Mouse (Mus musculus): ENCODE data around the gene Fbrs.
A peak's percentile ranks its signal among the peaks of the same experiment; 100 is the strongest.
"Not testable (repeated sequence)": the region's sequence is repeated elsewhere in the genome, so short reads cannot be mapped to it uniquely, and the experiment has no call there.

Gene Fbrs

DNA sequence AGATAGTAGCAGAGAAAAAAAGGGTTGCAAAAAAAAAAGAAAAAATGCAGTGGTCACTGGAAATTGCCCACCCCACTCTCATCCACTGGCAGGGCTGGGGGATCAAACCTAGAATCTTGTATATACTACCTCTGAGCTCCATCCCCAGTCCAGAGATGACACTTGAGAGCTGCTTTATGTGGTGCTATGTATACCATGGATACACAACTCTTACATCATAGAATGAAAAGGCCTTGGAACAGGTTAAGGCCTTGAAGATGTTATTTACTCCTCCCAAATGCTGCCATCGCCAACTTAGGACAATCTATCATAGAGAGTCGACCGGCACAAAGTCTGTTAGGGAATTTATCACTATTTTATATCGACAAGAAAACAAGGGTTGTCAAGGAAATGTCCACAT is 2.1 kb upstream of the Fbrs start:
- DNase-seq: no peak

DNA sequence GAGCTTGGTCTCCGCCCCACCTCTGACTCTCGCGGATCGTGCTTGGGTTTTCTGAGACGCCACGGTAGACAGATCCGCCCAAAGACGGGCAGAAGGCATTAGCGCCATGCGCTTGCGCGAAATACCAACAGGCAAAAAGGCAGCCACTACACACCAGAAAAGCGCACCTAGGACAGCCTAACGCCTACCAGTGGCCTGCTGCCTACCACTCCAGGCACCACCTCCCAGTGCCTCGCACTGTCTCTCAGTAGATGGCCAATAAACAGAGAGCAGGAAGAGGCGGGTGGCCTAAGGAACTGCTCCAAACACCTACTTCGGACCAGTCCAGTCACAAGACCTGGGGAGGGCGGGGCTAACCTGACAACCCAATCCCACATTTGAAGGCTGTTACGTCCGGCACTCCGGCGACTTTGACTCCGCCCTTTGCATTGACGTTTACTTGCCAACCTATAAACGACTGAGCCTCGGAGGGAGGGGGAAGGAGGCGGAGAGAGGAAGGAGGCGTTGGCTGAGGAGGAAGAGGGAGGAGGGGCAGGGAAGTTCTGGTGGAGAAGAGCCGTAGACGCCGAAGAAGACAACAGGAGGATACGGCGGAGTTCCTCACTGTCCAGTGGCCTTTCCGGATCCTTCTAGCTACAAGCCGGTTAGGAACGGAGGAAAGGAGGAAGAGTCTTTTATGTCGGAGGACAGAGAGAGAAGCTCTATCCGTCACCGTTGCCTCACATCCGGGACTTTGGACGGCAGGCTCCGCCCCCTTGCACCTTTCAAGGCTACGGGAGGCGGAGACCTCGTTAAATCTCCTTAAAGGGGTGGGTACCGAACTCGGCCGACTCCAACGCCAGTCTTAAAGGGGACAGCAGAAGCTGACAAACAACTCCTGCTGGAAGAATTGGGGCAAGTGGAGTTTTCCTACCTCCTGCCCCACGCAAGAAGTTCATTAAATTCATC is 1.0 kb upstream of the Fbrs start:
- peak; percentile 99 to 100 for DNase-seq

DNA sequence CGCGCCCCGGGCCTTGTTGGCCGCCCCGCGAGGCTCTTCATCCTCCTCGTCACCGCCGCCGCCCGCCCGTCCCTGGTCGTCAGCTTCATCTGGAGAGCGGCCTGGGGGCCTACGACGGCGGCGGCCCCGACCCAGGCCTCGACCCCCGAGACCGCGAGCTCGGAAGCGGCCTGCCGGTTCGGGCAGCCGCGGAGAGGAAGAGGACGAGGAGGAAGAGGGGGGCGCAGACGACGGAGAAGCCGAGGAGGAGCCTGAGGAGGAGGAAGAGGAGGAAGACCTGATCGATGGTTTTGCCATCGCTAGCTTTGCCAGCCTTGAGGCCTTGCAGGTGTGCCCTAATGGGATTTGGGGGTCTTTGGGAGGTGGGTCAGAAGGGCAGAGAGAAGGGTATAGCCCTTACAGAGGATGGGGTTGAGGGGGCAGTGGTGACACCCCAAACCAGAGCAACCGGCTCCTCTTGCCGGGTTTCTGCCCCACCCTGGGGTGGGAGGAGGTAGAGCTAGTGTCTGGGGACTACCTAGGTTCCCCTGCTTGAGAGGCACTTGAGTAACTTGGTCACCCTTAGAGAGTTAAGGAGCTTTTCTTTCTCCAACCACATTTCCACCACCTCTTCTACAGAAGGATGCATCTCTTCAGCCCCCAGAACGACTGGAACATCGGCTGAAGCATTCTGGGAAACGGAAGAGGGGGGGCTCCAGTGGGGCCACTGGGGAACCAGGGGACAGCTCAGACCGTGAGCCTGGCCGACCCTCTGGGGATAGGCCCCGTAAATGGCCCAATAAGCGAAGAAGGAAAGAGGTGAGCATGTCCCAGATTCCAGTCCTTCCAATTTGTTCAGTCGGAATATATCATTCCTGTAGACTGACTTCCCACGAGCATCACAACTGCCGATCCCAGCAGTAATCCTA is 573 bp downstream of the Fbrs start:
- DNase-seq: peak; percentile 32 to 48

DNA sequence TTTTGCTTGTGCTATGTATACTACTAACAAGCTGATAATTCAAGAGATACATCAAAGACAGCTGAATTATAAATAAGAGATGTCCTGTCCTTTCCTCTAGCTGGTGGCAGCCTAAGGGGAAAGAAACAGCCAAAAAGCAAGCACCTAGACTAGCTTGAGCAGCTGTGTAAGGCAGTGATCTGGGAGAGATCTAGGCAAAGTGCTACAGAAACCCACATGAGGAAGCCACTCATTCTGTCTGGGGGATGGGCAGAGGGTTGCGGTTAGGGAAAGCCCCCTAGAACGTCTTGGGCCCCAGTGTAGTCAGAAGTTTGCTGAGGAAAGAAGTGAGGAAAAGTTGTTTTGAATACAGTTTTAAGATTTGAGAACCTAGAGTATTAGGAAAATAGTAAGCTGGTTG is 1.3 kb downstream of the Fbrs start:
- no peak for DNase-seq

DNA sequence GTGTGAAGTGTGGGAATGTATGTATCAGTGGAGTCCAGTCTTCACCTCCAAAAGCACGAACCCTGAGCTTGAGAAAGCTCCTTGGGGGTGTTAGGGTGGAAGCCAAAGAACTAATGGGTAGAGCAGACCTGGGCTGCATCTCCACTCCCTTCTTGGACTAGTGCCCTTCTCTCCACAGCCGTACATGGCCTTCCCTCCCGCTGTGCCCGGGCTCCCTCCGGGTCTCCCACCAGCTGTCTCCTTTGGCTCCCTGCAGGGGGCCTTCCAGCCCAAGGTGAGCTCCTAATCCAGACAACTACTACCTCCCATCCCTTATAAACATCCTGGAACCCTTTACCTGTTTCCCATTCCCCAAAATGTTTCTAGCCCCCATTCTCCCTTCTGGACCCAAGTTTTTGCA is 6.4 kb downstream of the Fbrs start:
- DNase-seq: no peak

DNA sequence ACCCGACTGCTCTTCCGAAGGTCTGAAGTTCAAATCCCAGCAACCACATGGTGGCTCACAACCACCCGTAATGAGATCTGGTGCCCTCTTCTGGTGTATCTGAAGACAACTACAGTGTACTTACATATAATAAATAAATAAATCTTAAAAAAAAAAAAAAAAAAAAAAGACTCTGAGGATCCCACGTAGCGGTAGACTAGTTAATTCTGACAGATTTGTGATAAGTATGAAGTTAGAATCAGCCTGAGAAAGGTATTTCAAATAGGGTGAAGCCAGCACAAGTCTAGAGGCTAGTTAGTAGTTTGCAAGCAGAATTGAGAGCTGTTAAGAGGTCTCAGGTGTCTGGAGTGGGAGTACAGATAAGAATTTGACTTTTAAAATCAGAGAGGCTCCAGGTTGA is 9.4 kb downstream of the Fbrs start:
- DNase-seq: not testable (repeated sequence)

DNA sequence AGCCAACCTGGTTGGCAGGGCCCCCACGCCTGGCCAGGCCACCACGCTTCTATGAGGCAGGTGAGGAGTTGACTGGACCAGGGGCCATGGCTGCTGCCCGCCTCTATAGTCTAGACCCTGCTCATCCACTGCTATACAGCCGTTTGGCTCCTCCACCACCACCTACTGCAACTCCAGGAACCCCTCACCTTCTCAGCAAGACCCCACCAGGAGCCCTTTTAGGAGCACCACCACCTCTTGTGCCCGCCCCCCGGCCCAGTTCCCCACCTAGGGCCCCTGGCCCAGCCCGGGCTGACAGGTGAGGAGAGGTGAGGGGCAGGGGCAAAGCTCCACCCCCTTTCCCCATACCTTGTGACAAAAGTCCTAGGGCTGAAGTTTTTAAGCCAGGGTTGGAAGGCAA is 11.0 kb downstream of the Fbrs start:
- no peak for DNase-seq

DNA sequence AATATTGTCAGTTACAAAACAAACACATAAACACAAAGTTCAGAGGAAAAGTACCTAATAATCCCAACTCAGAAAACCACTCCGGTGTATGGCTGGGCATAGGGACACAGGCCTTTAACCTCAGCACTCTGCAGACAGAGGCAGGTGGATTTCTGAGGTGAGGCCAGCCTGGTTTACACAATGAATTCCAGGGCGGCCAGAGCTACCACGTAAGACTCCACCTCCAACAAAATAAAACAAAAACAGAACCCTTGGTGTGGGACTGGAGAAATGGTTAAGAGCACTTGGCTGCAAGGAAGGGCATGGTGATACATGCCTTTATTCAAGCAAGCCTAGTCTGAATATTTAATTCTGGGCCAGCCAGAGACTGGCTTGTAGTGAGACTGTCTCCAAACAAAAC is 12.8 kb downstream of the Fbrs start:
- no peak for DNase-seq

DNA sequence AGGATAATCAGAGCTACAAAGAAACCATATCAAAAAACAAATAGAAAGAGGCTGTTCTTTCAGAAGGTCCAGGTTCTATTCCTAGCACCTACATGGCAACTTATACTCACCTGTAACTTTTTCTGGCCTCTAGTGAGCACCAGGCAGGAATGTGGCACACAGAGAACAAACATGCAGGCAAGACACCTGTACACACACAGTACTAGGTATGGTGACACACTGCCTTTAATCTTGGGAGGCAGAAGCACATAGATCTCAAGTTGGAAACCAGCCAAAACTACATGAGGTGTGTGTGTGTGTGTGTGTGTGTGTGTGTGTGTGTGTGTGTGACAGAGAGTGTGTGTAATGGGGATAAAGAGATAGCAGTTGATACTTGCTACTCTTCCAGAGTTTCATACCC is 15.6 kb downstream of the Fbrs start:
- no peak for DNase-seq

DNA sequence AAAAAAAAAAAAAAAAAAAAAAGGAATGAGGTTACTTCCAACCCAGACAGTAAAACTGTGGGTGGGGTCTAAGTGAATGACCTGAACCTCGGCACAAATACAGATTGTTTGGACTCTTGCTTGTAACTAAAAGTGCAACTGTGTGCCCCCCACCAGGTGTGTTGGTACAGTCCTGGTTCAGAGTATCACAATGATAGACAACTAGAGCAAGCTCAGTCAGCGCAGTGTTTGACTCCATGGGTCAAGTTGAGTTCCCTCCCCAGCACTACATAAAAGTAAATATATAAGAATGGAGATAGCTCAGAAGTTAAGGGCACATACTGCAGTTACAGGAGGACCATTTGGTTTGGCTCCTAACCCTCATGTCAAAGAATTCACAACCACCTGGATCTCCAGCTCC is 18.4 kb downstream of the Fbrs start:
- no peak for DNase-seq

DNA sequence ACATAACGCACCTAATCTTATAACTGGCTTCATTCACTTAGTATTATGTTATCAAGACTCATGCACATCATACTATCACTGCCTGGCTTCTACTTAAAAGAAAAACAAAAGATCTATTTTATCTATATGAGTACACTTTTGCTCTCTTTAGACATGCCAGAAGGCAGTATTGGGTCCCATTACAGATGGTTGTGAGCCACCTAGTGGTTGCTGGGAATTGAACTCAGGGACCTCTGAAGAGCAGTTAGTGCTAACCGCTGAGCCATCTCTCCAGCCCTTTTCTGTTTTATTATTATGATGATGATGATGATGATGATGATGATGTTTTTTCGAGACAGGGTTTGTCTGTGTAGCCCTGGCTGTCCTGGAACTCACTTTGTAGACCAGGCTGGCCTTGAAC is 19.4 kb downstream of the Fbrs start:
- peak; percentile 57 to 71 for DNase-seq

DNA sequence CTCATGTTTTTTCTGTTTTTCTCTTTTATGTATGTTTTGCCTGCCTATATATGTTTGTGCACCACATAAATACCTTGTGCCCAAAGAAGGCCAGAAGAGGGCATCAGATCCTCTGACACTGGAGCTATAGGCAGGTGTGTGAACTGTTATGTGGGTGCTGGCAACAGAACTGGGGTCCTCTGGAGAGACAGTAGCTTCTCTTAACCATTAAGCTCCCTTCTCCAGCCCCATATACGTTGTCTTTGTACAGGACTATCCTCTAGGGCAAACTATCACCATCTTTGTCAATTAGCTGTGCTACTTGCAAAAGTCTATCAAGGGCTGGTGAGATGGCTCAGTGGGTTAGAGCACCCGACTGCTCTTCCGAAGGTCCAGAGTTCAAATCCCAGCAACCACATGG is 29.3 kb downstream of the Fbrs start:
- DNase-seq: no peak

DNA sequence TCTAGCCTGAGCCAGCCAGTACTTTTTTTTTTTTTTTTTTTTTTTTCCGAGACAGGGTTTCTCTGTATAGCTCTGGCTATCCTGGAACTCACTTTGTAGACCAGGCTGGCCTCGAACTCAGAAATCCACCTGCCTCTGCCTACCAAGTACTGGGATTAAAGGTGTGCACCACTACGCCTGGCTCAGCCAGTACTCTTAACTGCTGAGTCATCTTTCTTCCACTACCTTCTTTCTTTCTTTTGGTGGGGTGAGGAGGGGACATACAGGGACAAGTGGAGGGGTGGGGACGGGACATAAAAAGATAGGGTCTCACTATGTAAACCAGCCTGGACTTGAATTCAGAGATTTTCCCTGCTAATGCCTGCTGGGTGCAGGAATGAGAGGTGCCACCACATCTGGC is 30.8 kb downstream of the Fbrs start:
- not testable (repeated sequence) for DNase-seq

DNA sequence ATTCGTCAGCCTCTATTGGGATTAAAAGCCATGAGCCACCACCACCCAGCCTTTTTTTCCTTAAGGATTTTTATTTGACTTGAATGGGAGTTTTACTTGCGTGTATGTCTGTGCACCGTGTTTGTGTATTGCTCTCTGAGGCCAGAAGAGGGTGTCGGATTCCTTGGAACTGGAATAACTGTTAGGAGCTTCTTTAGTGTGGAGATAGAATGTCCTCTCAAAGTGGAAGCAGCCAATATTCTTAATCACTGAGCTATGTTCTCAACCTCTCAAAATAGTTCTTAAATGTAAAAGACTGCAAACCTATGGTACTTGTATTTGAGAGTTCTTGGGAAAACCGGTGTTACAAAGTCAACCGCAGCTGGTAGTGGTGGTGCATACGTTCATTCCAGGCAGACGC is 32.2 kb downstream of the Fbrs start:
- DNase-seq: peak in 1 of 2 experiments; percentile 14

DNA sequence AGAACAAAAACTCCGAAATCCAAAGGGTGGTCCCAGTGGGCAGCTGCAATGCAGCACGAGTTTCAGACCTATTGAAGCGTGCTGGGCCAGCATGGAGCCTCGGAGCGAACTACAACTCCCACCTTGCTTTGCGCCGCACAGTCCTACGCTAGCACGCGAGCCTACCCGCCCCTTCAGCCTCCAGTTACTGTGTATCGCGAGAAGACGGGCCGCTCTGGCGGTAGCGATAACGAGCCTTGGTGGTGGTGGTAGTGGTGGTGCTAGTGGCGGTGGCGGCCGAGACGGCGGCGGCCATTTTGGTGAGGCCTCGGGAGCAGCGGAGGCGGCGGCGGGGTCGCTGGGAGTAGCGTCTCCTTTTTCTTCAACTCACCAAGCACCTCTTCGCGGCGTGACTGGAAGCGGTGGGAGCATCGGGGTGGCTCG is 32.8 kb downstream of the Fbrs start, which contains the start of gene Srcap:
TSS of gene Srcap (plus strand) at position 176 of the 423 bp plus-strand sequence.
- DNase-seq: peak; percentile 96 to 98

DNA sequence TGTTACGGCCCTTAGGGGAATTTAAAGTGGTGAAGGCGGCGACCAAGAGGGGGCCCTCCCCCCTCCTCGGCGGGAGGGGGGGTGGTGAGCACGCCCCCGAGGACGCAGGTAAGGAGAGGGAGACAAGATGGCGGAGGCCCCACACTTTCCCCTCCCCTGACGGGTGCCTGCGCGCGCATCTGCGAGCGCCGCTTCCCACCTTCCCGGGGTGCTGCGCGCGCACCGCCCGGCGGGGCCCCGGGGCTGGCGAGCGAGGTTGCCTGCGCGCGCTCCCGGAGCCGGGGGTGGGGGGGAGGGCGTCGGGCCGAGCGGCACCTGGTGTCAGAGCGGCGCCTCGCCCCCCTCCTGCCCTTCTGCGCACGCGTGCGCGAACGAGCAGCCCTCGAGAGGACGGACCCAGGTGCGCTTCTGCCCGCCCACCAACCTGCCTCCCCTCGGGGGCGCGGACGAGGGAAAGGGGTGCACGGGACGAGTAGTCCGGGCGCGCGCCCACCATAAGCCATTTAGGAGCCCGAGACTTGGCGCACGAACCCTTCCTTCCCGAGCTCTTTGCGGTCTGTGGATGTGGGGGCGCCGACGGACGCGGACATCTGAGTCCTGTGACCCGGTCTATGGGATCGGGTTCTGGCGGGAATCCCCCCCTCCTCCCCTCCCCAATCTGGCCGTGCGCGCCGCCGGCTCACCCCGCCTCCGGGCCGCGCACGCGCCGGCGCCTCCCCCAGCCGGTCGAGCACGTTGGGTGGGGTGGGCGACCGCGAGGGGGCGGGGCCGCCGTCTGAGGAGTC is 33.4 kb downstream of the Fbrs start:
- peak; percentile 92 to 96 for DNase-seq

DNA sequence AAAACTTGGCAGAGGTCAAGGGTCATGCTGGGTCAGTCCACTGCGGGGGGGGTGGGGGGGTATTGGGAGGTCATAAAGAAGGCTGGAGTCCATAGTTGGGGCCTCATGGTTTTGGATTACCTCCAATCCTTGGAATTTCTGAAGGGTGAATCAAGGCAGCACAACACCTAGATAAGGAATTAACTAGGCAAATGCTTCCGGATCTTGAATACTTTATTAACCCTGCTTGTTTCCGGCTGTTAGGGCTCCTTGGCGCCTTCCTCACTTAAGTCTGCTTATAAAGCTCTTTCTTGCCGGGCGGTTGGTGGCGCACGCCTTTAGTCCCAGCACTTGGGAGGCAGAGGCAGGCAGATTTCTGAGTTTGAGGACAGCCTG is 34.0 kb downstream of the Fbrs start:
- peak; percentile 29 to 56 for DNase-seq

DNA sequence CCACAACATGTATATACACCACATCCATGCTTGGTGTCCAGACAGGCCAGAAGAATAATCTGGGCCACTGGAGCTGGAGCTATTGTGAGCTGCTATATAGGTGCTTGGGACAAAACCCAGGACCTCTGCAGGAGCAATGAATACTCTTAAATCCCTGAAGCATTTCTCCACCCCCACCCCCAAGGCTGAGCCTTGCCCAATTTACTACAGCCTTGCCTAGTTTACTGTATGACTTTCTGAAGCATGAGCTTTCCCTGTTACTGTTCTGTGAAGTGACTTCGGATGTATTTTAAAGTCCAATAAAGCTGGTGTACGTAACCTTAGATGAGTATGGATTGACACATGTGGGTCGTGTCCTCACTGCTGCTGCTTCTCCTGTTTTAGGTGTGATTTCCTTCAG is 34.8 kb downstream of the Fbrs start:
- no peak for DNase-seq

DNA sequence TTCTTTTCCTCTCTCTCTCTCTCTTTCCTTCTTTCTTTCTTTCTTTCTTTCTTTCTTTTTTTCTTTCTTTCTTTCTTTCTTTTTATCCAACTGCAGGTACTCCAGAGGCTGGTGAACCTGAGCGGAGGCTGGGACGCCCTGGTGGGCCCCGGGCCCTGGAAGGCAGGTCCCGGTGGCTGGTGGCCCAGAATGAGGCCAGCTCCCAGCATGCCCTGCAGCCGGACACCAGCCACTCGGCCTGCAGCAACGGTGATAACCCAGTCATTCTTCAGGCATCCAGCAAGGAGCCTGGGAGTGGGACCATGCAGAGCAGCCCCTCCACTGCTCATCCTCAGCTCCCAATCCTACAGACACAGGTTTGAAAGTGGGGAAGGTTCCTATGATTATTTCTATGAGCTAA is 36.8 kb downstream of the Fbrs start:
- no peak for DNase-seq

DNA sequence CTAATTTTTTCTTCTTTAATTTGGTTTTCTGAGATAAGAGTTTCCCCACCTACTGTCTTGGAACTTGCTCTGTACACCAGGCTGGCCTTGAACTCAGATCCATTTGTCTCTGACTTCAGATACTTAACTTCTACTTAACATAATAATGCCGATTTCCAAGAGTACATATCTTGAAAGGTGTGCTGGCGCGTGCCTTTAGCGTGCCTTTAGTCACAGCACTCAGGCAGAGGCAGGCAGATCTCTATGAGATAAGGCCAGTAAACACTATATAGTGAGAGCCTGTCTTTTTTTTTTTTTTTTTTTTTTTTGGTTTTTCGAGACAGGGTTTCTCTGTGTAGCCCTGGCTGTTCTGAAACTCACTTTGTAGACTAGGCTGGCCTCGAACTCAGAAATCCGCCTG is 37.3 kb downstream of the Fbrs start:
- DNase-seq: no peak

DNA sequence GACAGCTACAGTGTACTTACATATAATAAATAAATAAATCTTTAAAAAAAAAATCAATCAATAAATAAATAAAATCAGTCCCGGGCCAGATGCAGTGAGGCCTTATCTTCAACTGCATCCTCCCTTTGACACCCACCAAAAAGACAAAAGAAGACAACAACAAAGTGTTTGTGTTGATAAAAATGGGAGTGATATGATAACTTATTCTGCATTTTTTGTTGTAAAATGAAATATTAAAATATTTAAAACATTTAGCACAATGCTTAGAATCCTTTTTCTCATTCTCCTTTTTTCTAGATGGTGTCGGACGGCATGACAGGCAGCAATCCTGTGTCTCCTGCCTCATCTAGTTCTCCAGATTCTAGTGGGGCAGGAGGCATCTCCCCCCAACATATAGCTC is 40.3 kb downstream of the Fbrs start, which contains the start of gene Gm42715:
TSS of gene Gm42715 (plus strand) at position 301 of the 400 bp plus-strand sequence.
- no peak for DNase-seq
